Mouse (Mus musculus): ENCODE measurements around the gene Krt80.

- no peak for TF ChIP-seq GATA1 (IDR thresholded peaks at IDR 0.05; ENCODE audit: borderline replicate concordance, low read length)
- no peak for TF ChIP-seq FLI1 (IDR thresholded peaks at IDR 0.05; ENCODE audit: low read length)
Measured at GRCm38 (mm10) chr15:101376776-101377061, 6.8 kb upstream of the Krt80 start.

All from megakaryocyte, embryonic 14.5 days (primary cell).